Mouse (Mus musculus) liver, postnatal 0 days (tissue): ENCODE data around the gene Igfbp6.

Experiments used
- CTCF ChIP-seq: sonication (generic); IDR thresholded peaks from 2 replicates; pipeline ENCODE4 v1.5.1; 2016; ENCODE audit warnings: antibody characterized with exemption, low read depth
- EP300 ChIP-seq: IDR thresholded peaks from 2 replicates; pipeline ENCODE4 v1.6.1; 2016; ENCODE audit warnings: antibody characterized with exemption, low read depth, mild to moderate bottlenecking

DNA sequence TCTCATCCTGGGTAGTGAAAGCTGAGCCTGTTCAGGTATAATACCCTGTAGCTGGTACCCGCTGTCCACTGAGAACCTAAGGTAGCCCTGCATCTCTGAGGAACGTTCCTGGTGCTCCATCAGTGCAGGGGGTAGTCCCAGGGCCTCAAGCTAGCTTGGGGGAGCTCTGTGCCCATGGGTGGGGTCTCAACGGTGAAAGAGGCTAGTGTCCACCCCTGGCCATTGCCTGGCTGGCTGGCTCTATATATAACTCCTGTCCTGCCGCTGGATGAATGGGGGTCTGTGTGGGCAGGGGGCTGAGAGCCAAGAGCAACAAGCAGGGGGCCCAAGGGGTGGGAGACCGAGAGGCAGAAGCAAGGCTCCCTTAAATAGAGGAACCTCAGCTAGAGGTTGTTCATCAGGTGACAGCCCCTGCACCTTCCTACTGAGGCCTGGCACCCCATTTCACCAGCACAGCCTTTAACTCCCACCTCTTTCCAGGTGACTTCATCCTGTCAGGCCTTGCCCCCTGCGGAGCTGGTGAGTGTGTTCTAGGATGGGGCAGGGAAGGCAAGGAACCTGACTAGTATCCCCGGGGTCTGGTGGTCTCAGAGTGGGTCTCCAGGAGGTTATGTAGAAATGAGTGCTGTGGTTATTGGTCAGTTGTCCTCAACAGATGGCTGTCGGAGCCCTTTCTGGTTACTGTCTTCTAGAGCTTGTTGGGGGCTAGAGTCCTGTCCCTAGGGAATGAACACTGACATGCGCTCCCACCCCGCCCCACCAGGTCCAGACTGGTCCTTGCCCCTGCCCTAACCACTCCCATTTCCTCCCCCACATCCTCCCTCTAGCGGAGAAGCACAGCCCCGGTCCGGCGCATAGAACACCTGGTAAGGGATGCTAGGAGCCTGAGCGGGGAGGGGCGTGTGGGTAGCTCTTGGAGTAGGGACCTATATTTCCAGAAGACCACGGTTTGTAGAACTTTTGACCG is 38.1 kb upstream of the Igfbp6 start:
- TF ChIP-seq CTCF (peak; percentile 45), EP300 (no peak)
